Mouse (Mus musculus): ENCODE results near the gene AW549877. TPM values are rescaled to one million over a fixed set of nuclear protein-coding genes. Genes with fewer than 3 reads are reported as not detected.
A peak's percentile ranks its signal among the peaks of the same experiment; 100 is the strongest.

AW549877 gene
- polyA plus RNA-seq, 2 experiments from 2014 or later, result 33.3 to 34.5 TPM

GRCm38 (mm10) chr15:3982732-3983131 lies 12.8 kb downstream of the AW549877 start:
- ATAC-seq, result no peak

DNA sequence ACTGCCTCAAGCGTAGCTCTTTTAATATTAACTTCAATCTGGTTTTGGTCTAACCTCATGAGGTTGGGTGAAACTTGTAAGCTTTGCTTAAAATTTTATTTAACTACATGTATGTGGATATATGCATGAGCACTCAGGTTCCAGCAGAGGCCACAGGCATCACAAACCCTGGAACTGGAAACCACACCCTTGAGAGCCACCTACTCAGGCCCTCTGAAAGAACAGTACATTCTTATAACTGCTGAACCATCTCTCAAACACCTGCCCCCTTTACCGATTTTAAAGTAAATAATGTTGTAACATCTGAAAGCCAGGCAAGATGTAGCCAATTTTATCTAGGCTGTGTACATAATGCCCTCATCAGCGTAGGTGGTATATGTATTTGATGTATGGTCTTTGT lies 15.7 kb downstream of the AW549877 start:
- peak; percentile 16 for ATAC-seq

DNA sequence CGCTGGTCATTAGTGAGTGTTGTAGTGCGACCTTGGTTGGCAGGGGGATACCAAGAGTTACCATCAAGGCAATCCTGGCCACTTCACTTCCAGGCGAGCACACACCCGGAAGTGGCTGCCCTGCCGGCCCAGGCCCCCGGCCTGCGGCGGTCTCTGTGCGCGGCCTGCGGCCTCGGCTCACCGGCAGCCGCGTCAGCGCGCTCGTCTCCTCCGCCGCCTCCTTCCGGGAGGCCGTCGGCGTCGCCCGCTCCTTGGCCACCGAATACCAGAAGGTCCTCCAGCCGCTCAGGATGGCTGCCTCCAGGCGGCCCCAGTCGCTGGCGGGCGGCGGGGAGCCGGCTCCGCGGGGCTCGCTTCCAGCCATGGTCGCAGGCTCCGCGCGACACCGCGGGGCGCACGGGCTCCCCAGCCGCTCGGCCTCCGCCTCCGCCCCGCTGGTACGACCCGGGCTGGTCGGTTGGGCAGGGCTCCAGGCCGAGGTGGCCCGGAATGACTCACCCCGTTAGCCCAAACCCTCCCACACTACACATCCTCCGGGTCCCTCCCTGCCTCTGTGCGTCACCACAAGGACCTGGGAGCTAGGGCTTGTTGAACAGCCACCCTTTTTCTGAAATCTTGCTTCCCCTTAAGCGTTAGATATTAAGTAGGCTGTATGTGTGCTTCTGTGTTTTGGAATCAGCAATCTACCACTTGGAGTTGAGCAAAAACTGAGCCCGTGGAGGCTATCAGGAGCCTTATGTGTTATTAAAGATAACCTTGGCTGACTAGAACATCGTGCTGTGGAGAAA lies 16.3 kb downstream of the AW549877 start, which contains the start of gene Fbxo4:
Fbxo4 (minus strand) TSS at position 513 of the 788 bp plus-strand sequence.
- ATAC-seq, result peak; percentile 89

GRCm38 (mm10) chr15:3978279-3978678 lies 17.3 kb downstream of the AW549877 start:
- ATAC-seq, result no peak

GRCm38 (mm10) chr15:3973300-3973699 lies 22.2 kb downstream of the AW549877 start:
- no peak for ATAC-seq

GRCm38 (mm10) chr15:3970193-3970592 lies 25.4 kb downstream of the AW549877 start:
- ATAC-seq, result no peak

DNA sequence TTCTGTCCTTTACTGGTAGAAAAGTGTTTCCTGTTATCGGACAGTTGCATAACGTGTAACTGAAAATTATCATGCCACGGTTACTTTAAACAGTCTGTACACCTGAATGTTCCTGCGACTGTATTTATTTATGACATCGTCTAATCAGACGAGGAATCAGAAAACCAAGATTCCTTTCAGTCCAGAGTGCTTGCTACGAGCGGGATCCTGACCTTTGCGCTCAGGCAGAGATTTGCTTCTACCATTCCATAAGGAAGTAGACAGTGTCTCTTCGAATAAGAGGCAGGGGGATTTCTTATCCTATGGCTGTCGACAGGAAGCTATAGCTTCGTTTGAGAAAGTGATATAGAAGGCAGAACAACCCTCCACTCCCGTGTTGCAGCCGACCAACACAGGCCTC lies 25.8 kb downstream of the AW549877 start:
- no peak for ATAC-seq

- no peak for ATAC-seq
Observed at GRCm38 (mm10) chr15:3962251-3962650, 33.3 kb downstream of the AW549877 start.

DNA sequence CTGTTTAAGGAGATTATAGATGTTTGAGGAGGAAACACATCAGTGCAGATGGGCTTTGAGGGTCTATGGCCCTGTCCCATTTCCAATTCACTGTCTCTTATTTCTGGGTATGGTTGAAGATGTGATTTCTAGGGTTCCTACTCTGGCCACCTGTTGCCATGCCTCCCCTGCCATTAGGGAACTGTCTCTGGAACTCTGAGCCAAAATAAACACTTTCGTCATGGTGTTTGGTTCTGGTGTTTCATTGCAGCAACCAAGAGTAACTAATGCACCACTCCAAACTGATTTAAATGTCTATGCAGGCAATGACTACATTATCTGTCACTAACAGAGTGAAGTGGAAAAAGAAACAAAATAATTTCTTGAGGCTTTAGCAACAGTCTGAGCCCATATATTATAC lies 35.5 kb downstream of the AW549877 start:
- no peak for ATAC-seq

DNA sequence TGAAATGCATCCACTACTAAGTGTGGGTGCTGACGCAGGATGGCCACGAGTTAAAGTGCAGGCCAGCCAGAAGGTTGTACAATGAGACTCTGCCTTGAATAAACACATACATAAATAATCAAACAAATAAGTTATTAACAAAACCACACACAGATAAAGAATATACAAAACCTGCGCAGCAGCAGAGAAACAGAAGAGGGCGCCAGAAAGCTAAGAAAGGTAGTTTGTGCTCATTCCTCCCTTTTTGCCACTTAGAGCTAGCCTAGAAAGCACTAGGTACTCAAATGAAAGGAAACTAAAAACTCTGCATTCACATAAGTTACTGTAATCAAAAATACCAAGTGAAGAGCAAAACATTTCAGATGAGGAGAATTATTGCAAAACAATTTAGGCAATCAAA lies 37.6 kb downstream of the AW549877 start:
- peak; percentile 90 for ATAC-seq

DNA sequence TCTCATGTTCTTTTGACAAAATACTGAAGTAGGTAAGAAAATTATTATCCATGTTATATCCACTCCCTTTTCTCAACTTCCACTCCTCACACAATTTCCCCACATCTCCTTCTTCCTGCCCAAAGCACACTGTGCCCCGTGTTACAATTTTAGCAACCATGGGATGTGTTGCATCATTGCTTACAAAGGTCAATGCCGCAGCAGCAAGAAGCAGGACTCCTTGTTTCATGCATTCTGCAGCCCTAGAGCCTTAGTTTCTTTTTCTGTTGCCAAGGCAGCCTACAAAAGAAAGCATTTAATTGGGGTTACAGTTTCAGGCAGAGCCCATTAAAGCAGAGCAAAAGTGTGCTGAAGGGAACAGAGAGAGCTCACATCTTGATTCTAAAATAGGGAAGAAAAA lies 40.6 kb downstream of the AW549877 start:
- ATAC-seq, result no peak

DNA sequence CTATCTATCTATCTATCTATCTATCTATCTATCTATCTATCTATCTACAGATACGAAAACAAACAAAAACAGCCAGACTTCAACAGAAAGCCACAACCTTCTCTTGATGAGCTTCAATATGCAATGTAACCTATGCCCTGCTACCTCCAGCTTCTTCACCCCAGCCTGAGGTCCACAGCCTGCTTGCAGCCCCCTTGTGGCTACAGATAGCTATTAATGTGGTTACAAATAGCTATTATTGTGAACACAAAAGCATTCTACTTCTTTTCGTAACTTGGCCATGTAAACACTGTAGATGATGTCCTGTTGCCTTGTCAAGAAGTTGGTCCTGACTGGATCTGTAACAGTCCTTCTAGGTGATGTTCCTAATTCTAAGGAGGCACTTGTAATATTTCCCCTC lies 57.4 kb downstream of the AW549877 start:
- no peak for ATAC-seq

- no peak for ATAC-seq
Observed at GRCm38 (mm10) chr15:3936056-3936455, 59.5 kb downstream of the AW549877 start.

DNA sequence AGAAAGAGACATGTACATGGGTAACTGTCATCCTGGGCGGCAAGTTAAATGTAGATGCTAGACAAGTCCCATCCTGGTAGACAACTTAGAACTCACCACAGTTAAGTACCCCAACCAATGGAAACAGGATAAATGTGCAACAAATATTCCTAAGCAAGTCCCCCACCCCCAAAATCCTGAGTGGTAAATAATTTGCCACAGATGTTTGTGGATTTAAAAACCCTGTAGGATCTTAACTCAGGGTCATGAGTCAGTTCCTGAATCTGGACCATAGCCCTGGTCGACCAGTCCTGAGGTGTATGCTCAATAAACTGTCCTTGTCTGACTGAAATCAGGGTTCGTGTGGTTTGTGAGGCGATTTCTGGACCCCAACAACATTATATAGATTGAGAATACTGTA lies 62.1 kb downstream of the AW549877 start:
- no peak for ATAC-seq

Other genes with a start within 250 kb of the AW549877 start
- gene Fbxo4, start 16.2 kb downstream of the AW549877 start, polyA plus RNA-seq (2017; shearing (Covaris generic)), result 1 to 10 TPM; 2.4 to 8.0 TPM
- gene Oxct1, start 30.6 kb upstream of the AW549877 start, polyA plus RNA-seq (2017; shearing (Covaris generic)), result 10 to 100 TPM; 46.6 to 74.0 TPM